Mouse (Mus musculus) heart, embryonic 11.5 days (tissue): ENCODE data around the gene Gm21887. TPM values are rescaled to one million over a fixed set of nuclear protein-coding genes. Genes with fewer than 3 reads are reported as not detected.
"Not testable (repeated sequence)": the region's sequence is repeated elsewhere in the genome, so short reads cannot be mapped to it uniquely, and the experiment has no call there.

ENCODE experiments used
- ATAC-seq: fragments of 200-750 bp; cut with Nextera tagmentation; replicated peaks from 2 replicates; pipeline ENCODE4 v1.8.0; 2017; ENCODE audit warnings: moderate library complexity; ENCODE audit not compliant: insufficient number of reproducible peaks, low FRiP score, low TSS enrichment
- H3K27ac ChIP-seq: fragments of 300-500 bp; sonication (generic); 2 replicates; pipeline ENCODE4 v1.5.1; 2014; ENCODE audit warnings: mild to moderate bottlenecking, low read depth, low read length
- H3K27me3 ChIP-seq: fragments of 300-500 bp; sonication (generic); 2 replicates; pipeline ENCODE4 v1.6.1; 2014; ENCODE audit warnings: mild to moderate bottlenecking, low read length, mixed read lengths; ENCODE audit not compliant: control insufficient read depth, insufficient read depth
- H3K36me3 ChIP-seq: fragments of 300-500 bp; sonication (generic); 2 replicates; pipeline ENCODE4 v1.6.1; 2014; ENCODE audit warnings: mild to moderate bottlenecking, low read length, moderate library complexity, mixed read lengths; ENCODE audit not compliant: control insufficient read depth, insufficient read depth
- H3K4me1 ChIP-seq: fragments of 300-500 bp; sonication (generic); 2 replicates; pipeline ENCODE4 v1.6.1; 2014; ENCODE audit warnings: low read length; ENCODE audit not compliant: control insufficient read depth, insufficient read depth
- H3K4me2 ChIP-seq: fragments of 300-500 bp; sonication (generic); 2 replicates; pipeline ENCODE4 v1.6.1; 2014; ENCODE audit warnings: mild to moderate bottlenecking, moderate library complexity
- H3K4me3 ChIP-seq: fragments of 300-500 bp; sonication (generic); 2 replicates; pipeline ENCODE4 v1.5.1; 2014; ENCODE audit warnings: low read depth, low read length
- H3K9ac ChIP-seq: fragments of 300-500 bp; sonication (generic); 2 replicates; pipeline ENCODE4 v1.6.1; 2014; ENCODE audit warnings: mild to moderate bottlenecking, low read depth, low read length, moderate library complexity
- H3K9me3 ChIP-seq: fragments of 300-500 bp; sonication (generic); replicated peaks from 2 replicates; pipeline ENCODE4 v1.6.1; 2016; ENCODE audit warnings: low read length; ENCODE audit not compliant: control insufficient read depth
- WGBS: fragments of 180-500 bp; shearing (Covaris S2); extraction: QIAGEN DNeasy Blood & Tissue Kit; methylation state at CpG from one replicate; pipeline ENCODE4 v1.1.7; 2014; ENCODE audit not compliant: insufficient replicate concordance; 5-methylcytosine and 5-hydroxymethylcytosine counted together
- polyA plus RNA-seq: library from polyadenylated mRNA; unstranded; fragments of >200 nt; fragmentation: Nextera tagmentation; extraction: Ambion mirVana; gene quantifications from 2 replicates; pipeline ENCODE4 v1.2.1, GENCODE M21; 2014

Gene Gm21887
- polyA plus RNA-seq, 1 experiment from 2014 or later: 157 TPM

GRCm38 (mm10) chrX:170005194-170005593 lies 4.3 kb upstream of the Gm21887 start:
- not testable (repeated sequence) for H3K4me2 ChIP-seq, H3K27me3 ChIP-seq, H3K4me1 ChIP-seq, H3K36me3 ChIP-seq, ATAC-seq, H3K4me3 ChIP-seq, H3K27ac ChIP-seq, H3K9ac ChIP-seq
- WGBS: 28% methylated on average over 13 of the region's 13 CpGs
- H3K9me3 ChIP-seq: peaks cover 44% of the 10 kb centered on the region

- peaks cover 47% of the 10 kb centered on the region for H3K9me3 ChIP-seq
- H3K9ac ChIP-seq, H3K36me3 ChIP-seq, H3K4me3 ChIP-seq, H3K4me1 ChIP-seq, ATAC-seq, H3K4me2 ChIP-seq, H3K27ac ChIP-seq, H3K27me3 ChIP-seq: not testable (repeated sequence)
- whole genome bisulfite sequencing: 53% methylated on average over 1 of the region's 1 CpGs
Measured at GRCm38 (mm10) chrX:170005695-170006297, 3.7 kb upstream of the Gm21887 start.

GRCm38 (mm10) chrX:170006694-170007247 lies 2.7 kb upstream of the Gm21887 start:
- not testable (repeated sequence) for H3K27me3 ChIP-seq, H3K9ac ChIP-seq, H3K27ac ChIP-seq, H3K4me2 ChIP-seq, ATAC-seq, H3K4me1 ChIP-seq, H3K4me3 ChIP-seq
- Histone ChIP-seq H3K36me3 (peaks cover 13% of the 10 kb centered on the region), H3K9me3 (peaks cover 50% of the 10 kb centered on the region)
- WGBS: 51% methylated on average over 3 of the region's 3 CpGs

- H3K9ac ChIP-seq, ATAC-seq, H3K27ac ChIP-seq, H3K4me2 ChIP-seq, H3K4me1 ChIP-seq, H3K27me3 ChIP-seq, H3K4me3 ChIP-seq: not testable (repeated sequence)
- 53% methylated on average over 2 of the region's 2 CpGs for WGBS
- peaks cover 13% of the 10 kb centered on the region for H3K36me3 ChIP-seq
- peaks cover 50% of the 10 kb centered on the region for H3K9me3 ChIP-seq
Measured at GRCm38 (mm10) chrX:170007375-170008178, 1.9 kb upstream of the Gm21887 start.

- not testable (repeated sequence) for H3K27ac ChIP-seq, H3K4me3 ChIP-seq, H3K4me1 ChIP-seq, H3K9ac ChIP-seq, H3K4me2 ChIP-seq, ATAC-seq, H3K27me3 ChIP-seq
- peaks cover 13% of the 10 kb centered on the region for H3K36me3 ChIP-seq
- H3K9me3 ChIP-seq: peaks cover 50% of the 10 kb centered on the region
Measured at GRCm38 (mm10) chrX:170008179-170008467, 1.3 kb upstream of the Gm21887 start.

- H3K36me3 ChIP-seq: peaks cover 13% of the 10 kb centered on the region
- H3K27ac ChIP-seq, H3K4me3 ChIP-seq, H3K27me3 ChIP-seq, H3K4me1 ChIP-seq, H3K4me2 ChIP-seq, H3K9ac ChIP-seq, ATAC-seq: not testable (repeated sequence)
- peaks cover 50% of the 10 kb centered on the region for H3K9me3 ChIP-seq
- 44% methylated on average over 3 of the region's 3 CpGs for WGBS
Measured at GRCm38 (mm10) chrX:170008584-170008983, 875 bp upstream of the Gm21887 start.

- H3K9ac ChIP-seq: peak overlapping the region; percentile 79
- H3K27ac ChIP-seq: peak overlapping the region; percentile 83
- peak overlapping the region; percentile 59 for H3K4me3 ChIP-seq
- not testable (repeated sequence) for H3K4me1 ChIP-seq, H3K27me3 ChIP-seq, H3K4me2 ChIP-seq
- WGBS: 54% methylated on average over 25 of the region's 25 CpGs
- H3K9me3 ChIP-seq: peaks cover 44% of the 10 kb centered on the region
- H3K36me3 ChIP-seq: peaks cover 13% of the 10 kb centered on the region
- peak; percentile 96 for ATAC-seq
Measured at GRCm38 (mm10) chrX:170009801-170010221, 352 bp downstream of the Gm21887 start.

- 84% methylated on average over 97 of the region's 97 CpGs for WGBS
- H3K4me2 ChIP-seq: peak overlapping the region; percentile 43
- H3K9me3 ChIP-seq: peaks cover 41% of the 10 kb centered on the region
- H3K4me3 ChIP-seq: peak overlapping the region; percentile 25
- peaks cover 13% of the 10 kb centered on the region for H3K36me3 ChIP-seq
- peak; percentile 52 for ATAC-seq
- not testable (repeated sequence) for H3K4me1 ChIP-seq, H3K27ac ChIP-seq, H3K9ac ChIP-seq, H3K27me3 ChIP-seq
Measured at GRCm38 (mm10) chrX:170010581-170011528, 1.4 kb downstream of the Gm21887 start.
